Mouse (Mus musculus) lung, embryonic 16.5 days (tissue): Measurements from ENCODE around the gene Lce3c. TPM values are rescaled to one million over a fixed set of nuclear protein-coding genes. Genes with fewer than 3 reads are reported as not detected.

Experiments used
- ATAC-seq: fragments of 200-750 bp; cut with Nextera tagmentation; 2 replicates; pipeline ENCODE4 v1.8.0; 2017; ENCODE audit warnings: low read depth, mild to moderate bottlenecking, moderate library complexity
- H3K27ac ChIP-seq: fragments of 300-500 bp; sonication (generic); 2 replicates; pipeline ENCODE4 v1.5.1; 2014; ENCODE audit warnings: mild to moderate bottlenecking, control low read depth, low read length
- H3K27me3 ChIP-seq: fragments of 300-500 bp; sonication (generic); 2 replicates; pipeline ENCODE4 v1.6.1; 2014; ENCODE audit warnings: low read depth, low read length, mixed read lengths; ENCODE audit not compliant: control insufficient read depth, insufficient read depth
- H3K36me3 ChIP-seq: fragments of 300-500 bp; sonication (generic); 2 replicates; pipeline ENCODE4 v1.6.1; 2014; ENCODE audit warnings: low read length; ENCODE audit not compliant: control insufficient read depth, insufficient read depth
- H3K4me1 ChIP-seq: fragments of 300-500 bp; sonication (generic); replicated peaks from 2 replicates; pipeline ENCODE4 v1.6.1; 2014; ENCODE audit warnings: low read length, mixed read lengths; ENCODE audit not compliant: control insufficient read depth, insufficient read depth
- H3K4me2 ChIP-seq: fragments of 300-500 bp; sonication (generic); 2 replicates; pipeline ENCODE4 v1.6.1; 2014; ENCODE audit warnings: low read depth, low read length, control low read depth
- H3K4me3 ChIP-seq: fragments of 300-500 bp; sonication (generic); 2 replicates; pipeline ENCODE4 v1.5.1; 2014; ENCODE audit warnings: mild to moderate bottlenecking, low read length, control low read depth
- H3K9ac ChIP-seq: fragments of 300-500 bp; sonication (generic); 2 replicates; pipeline ENCODE4 v1.6.1; 2014; ENCODE audit warnings: low read length, control low read depth
- H3K9me3 ChIP-seq: fragments of 300-500 bp; sonication (generic); 2 replicates; pipeline ENCODE4 v1.6.1; 2016; ENCODE audit warnings: low read length; ENCODE audit not compliant: control insufficient read depth
- WGBS: fragments of 180-500 bp; shearing (Covaris S2); extraction: QIAGEN DNeasy Blood & Tissue Kit; methylation state at CpG from one replicate; pipeline ENCODE4 v1.1.7; 2014; 5-methylcytosine and 5-hydroxymethylcytosine counted together
- polyA plus RNA-seq: library from polyadenylated mRNA; unstranded; fragments of >200 nt; fragmentation: Nextera tagmentation; extraction: Ambion mirVana; gene quantifications from 2 replicates; pipeline ENCODE4 v1.2.1, GENCODE M21; 2015

The Lce3c gene
- polyA plus RNA-seq, 1 experiment from 2014 or later = not detected

DNA sequence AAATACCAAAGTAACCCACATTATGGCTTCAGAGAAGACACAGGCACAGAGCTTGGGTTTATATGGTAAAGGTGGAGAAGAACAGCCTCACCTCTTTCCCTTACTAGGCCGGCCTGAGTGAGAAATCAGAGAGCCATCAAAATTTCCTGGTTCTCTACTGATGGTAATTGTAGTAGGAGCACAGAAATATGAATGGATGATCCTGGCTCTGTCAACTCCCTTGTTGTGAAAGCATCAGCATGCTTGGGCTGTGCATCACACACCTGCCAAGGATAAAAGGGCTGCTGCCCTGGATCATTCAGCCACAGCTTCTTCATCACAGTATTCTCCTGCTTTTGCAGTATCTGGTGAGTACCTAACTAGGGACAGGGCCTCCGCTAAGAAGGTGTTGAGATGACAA is 22.5 kb downstream of the Lce3c start, which contains the start of gene Lce3e:
Gene Lce3e (plus strand): TSS at position 301 of the 400 bp plus-strand sequence.
- H3K36me3 ChIP-seq = no peaks in the 10 kb centered on the region
- no peaks in the 10 kb centered on the region for H3K4me1 ChIP-seq
- H3K4me2 ChIP-seq = no peak within 1 kb of the TSS
- H3K27me3 ChIP-seq = no peaks in the 10 kb centered on the region
- no peak within 1 kb of the TSS for H3K9ac ChIP-seq
- no peak within 1 kb of the TSS for H3K27ac ChIP-seq
- WGBS = 83% methylated on average over 2 of the region's 2 CpGs
- H3K9me3 ChIP-seq = no peaks in the 10 kb centered on the region
- no peak within 1 kb of the TSS for H3K4me3 ChIP-seq
- ATAC-seq = no peak

DNA sequence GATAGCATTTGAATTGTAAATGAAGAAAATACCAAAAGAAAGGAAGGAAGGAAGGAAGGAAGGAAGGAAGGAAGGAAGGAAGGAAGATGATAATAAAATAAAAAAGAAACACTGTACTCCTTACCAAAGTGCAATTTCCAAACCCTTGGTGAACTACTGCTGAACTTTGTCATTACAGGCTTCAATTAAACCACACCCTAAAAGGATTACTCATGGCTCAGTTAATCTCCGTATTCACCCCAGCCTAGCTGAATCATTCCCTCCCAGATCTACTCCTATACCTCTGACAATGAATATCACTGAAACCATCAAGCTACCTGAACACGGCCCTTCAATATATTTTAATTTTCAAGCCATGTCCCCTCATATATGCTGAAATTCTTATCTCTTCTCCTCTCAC is 34.2 kb downstream of the Lce3c start:
- ATAC-seq = no peak
- no peak overlapping the region for H3K4me2 ChIP-seq
- 58% methylated on average over 2 of the region's 2 CpGs for WGBS

DNA sequence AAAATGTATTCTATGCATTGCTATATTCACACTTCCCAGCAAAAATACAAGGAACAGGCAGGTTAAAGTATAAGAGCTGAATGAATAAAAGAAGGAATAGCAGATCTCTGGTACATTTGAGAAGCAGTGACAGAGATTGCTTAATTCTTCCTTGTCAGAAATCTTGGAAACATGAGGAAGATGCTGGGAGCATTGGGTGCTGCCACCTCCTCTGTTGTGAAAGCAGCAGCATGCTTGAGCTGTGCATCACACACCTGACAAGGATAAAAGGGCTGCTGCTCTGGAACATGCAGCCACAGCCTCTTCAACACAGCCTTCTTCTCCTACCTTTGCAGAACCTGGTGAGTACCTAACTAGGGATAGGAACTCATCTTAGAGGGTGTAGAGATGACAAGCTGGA is 47.6 kb downstream of the Lce3c start, which contains the start of gene Lce3f:
Gene Lce3f (plus strand): TSS at position 301 of the 400 bp plus-strand sequence.
- no peak for ATAC-seq
- H3K27ac ChIP-seq = no peak within 1 kb of the TSS
- no peaks in the 10 kb centered on the region for H3K4me1 ChIP-seq

More for the DNA sequence above, 34.2 kb downstream of the Lce3c start:
- Histone ChIP-seq H3K9me3 (no peaks in the 10 kb centered on the region), H3K4me3 (no peak overlapping the region), H3K36me3 (no peaks in the 10 kb centered on the region), H3K9ac (no peak overlapping the region), H3K4me1 (no peaks in the 10 kb centered on the region), H3K27ac (no peak overlapping the region), H3K27me3 (no peaks in the 10 kb centered on the region)

More for the DNA sequence above, 47.6 kb downstream of the Lce3c start, which contains the start of gene Lce3f:
- Histone ChIP-seq H3K9ac (no peak within 1 kb of the TSS), H3K27me3 (no peaks in the 10 kb centered on the region), H3K36me3 (no peaks in the 10 kb centered on the region), H3K9me3 (no peaks in the 10 kb centered on the region), H3K4me3 (no peak within 1 kb of the TSS), H3K4me2 (no peak within 1 kb of the TSS)

Other genes with a start within 250 kb of the Lce3c start
- gene Lce1e, start 235.4 kb upstream of the Lce3c start, polyA plus RNA-seq = not detected in 2 replicates
- not detected in 2 replicates for gene Lce1f, start 224.1 kb upstream of the Lce3c start, polyA plus RNA-seq
- not detected in 2 replicates for gene Gm38119, start 205.4 kb upstream of the Lce3c start, polyA plus RNA-seq
- gene Lce1g, start 192.1 kb upstream of the Lce3c start, polyA plus RNA-seq = not detected in 2 replicates
- gene Lce1h, start 179.4 kb upstream of the Lce3c start, polyA plus RNA-seq = not detected in 2 replicates
- gene Lce1i, start 165.6 kb upstream of the Lce3c start, polyA plus RNA-seq = not detected in 2 replicates
- not detected in 2 replicates for gene Lce1j, start 154.0 kb upstream of the Lce3c start, polyA plus RNA-seq
- gene Lce1k, start 136.6 kb upstream of the Lce3c start, polyA plus RNA-seq = not detected in 2 replicates
- gene Kprp, start 117.2 kb upstream of the Lce3c start, polyA plus RNA-seq = not detected in 2 replicates
- not detected in 2 replicates for gene Lce1l, start 93.2 kb upstream of the Lce3c start, polyA plus RNA-seq
- not detected in 2 replicates for gene 2310050C09Rik, start 74.3 kb upstream of the Lce3c start, polyA plus RNA-seq
- not detected in 2 replicates for gene Lce3a, start 18.3 kb upstream of the Lce3c start, polyA plus RNA-seq
- not detected in 2 replicates for gene Lce3b, start 11.5 kb upstream of the Lce3c start, polyA plus RNA-seq
- not detected in 2 replicates for gene Lce3d, start 12.9 kb downstream of the Lce3c start, polyA plus RNA-seq
- gene Lce3e, start 22.6 kb downstream of the Lce3c start, polyA plus RNA-seq = not detected in 2 replicates
- 0.70 TPM in 1 of 2 replicates, not detected in the other for gene Lce3f, start 47.7 kb downstream of the Lce3c start, polyA plus RNA-seq
- gene Crct1, start 71.2 kb downstream of the Lce3c start, polyA plus RNA-seq = 1.5 TPM in 1 of 2 replicates, not detected in the other
- gene Lce1m, start 74.6 kb downstream of the Lce3c start, polyA plus RNA-seq = 0.58 TPM in 1 of 2 replicates, not detected in the other
- not detected in 2 replicates for gene Gm4858, start 124.3 kb downstream of the Lce3c start, polyA plus RNA-seq
- gene Crnn, start 200.3 kb downstream of the Lce3c start, polyA plus RNA-seq = not detected in 2 replicates